Mouse (Mus musculus) E14TG2a.4 (cell line): ENCODE data around the gene Kcnq5.

ENCODE experiments used
- CTCF ChIP-seq: conservative IDR thresholded peaks from 2 replicates; pipeline ENCODE4 v1.5.1; 2014; ENCODE audit warnings: low read length
- NANOG ChIP-seq: IDR thresholded peaks from 2 replicates; pipeline ENCODE4 v1.6.1; 2014; ENCODE audit warnings: borderline replicate concordance, low read length, mixed read lengths
- POU5F1 ChIP-seq: IDR thresholded peaks from 2 replicates; pipeline ENCODE4 v1.6.1; 2014; ENCODE audit warnings: low read length, borderline replicate concordance

GRCm38 (mm10) chr1:21622039-21622438 is 339.7 kb downstream of the Kcnq5 start:
- no peak for TF ChIP-seq CTCF
- no peak for TF ChIP-seq POU5F1
- no peak for TF ChIP-seq NANOG
